ENCODE assay signal across 13 mouse cellular contexts in the genomic region with DNA sequence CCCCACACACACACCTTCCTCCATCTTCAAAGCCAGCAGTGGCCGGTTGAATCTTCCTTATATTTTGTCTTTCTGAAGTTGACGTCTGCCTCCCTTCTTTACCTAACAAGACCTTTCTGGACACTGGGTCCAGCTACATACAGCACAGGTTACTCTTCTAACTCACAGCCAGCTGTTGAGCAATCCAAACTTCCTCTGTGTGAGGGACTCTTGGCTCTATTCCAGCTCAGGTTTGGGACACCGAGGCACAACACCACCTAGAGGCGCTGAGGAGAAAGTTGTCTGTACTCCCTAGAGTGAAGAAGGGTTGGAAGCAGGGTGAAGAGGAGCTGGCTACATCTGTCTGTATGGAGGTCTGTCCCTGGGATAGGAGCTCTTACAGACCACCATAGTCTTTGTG. TPM values are rescaled to one million over a fixed set of nuclear protein-coding genes. Genes with fewer than 3 reads are reported as not detected.
A peak's percentile ranks its signal among the peaks of the same experiment; 100 is the strongest.
DNase-seq lines count a peak whose midpoint lies in the region; ATAC-seq and TF ChIP-seq lines count a peak whose summit lies in the region.
"Had no signal": no experiment of that assay in that cellular context is flagged by ENCODE, and none has a peak within 500 bp of the region (broad histone marks: within the 10 kb centered on the region; RNA-seq: fewer than 3 reads in every experiment).

No protein-coding gene starts in this region.

- no peak overlapping the region for H3K27ac ChIP-seq in liver, embryonic 14.5 days
- H3K27ac ChIP-seq in intestine, embryonic 15.5 days = no peak overlapping the region
- no peak overlapping the region for H3K27ac ChIP-seq in small intestine, adult 2 months (ENCODE audit: insufficient read depth, low read depth, low read length)

- no peaks in the 10 kb centered on the region for H3K9me3 ChIP-seq in liver, embryonic 14.5 days (ENCODE audit: control insufficient read depth, low read length)
- no peaks in the 10 kb centered on the region for H3K9me3 ChIP-seq in intestine, embryonic 15.5 days

- H3K36me3 ChIP-seq in liver, embryonic 14.5 days (replicated peaks; ENCODE audit: control insufficient read depth, insufficient read depth, low read depth) = no peaks in the 10 kb centered on the region
- no peaks in the 10 kb centered on the region for H3K36me3 ChIP-seq in intestine, embryonic 15.5 days
- H3K36me3 ChIP-seq in small intestine, adult 2 months (ENCODE audit: control insufficient read depth, insufficient read depth, low read length) = no peaks in the 10 kb centered on the region

- no peaks in the 10 kb centered on the region for H3K4me1 ChIP-seq in liver, embryonic 14.5 days (replicated peaks; ENCODE audit: control insufficient read depth in 2 of 2, insufficient read depth in 2 of 2, low read length in 1 of 2)
- H3K4me1 ChIP-seq in intestine, embryonic 15.5 days (replicated peaks) = no peaks in the 10 kb centered on the region
- no peaks in the 10 kb centered on the region for H3K4me1 ChIP-seq in small intestine, adult 2 months (ENCODE audit: control insufficient read depth, insufficient read depth, insufficient read length, low read length)

- no peak for TF ChIP-seq POLR2A in small intestine, adult 2 months (IDR thresholded peaks at IDR 0.05; ENCODE audit: low read depth, low read length)

- peaks cover 8% of the 10 kb centered on the region; the same call in 1 of the 2 replicates for H3K27me3 ChIP-seq in liver, embryonic 14.5 days (ENCODE audit: control insufficient read depth, insufficient read depth, low read length)
- peaks cover 19% of the 10 kb centered on the region for H3K27me3 ChIP-seq in intestine, embryonic 15.5 days (replicated peaks)
- no peaks in the 10 kb centered on the region; the same call in 1 of the 2 replicates for H3K27me3 ChIP-seq in small intestine, adult 2 months (ENCODE audit: control insufficient read depth, insufficient read depth, low read length)

- H3K4me3 ChIP-seq in liver, embryonic 14.5 days (ENCODE audit: insufficient read depth in 1 of 2, low read depth in 2 of 2, low read length in 2 of 2) = no peak overlapping the region
- no peak overlapping the region for H3K4me3 ChIP-seq in intestine, embryonic 15.5 days (replicated peaks)
- no peak overlapping the region for H3K4me3 ChIP-seq in small intestine, adult 2 months (ENCODE audit: low read depth, low read length)

- WGBS in liver, embryonic 14.5 days (ENCODE audit: insufficient replicate concordance) = 29% methylated on average over 4 of the region's 4 CpGs
- 27% methylated on average over 4 of the region's 4 CpGs for WGBS in intestine, embryonic 15.5 days
- 14% methylated on average over 4 of the region's 4 CpGs for WGBS in small intestine, adult 2 months

- H3K9ac ChIP-seq in liver, embryonic 14.5 days (replicated peaks) = no peak overlapping the region
- H3K9ac ChIP-seq in intestine, embryonic 15.5 days = no peak overlapping the region

- ATAC-seq in liver, embryonic 14.5 days (ENCODE audit: insufficient read depth) = no peak
- ATAC-seq in intestine, embryonic 15.5 days = peak; percentile 30; the same call in 1 of the 2 replicates

- no peak for DNase-seq in liver, embryonic 14.5 days (ENCODE audit: low read depth in 3 of 3, low spot score in 3 of 3)
- no peak for DNase-seq in liver
- peak; percentile 22 for DNase-seq in NIH3T3 (ENCODE audit: low read depth)
- no peak for DNase-seq in embryo, embryonic 9.5 days (ENCODE audit: extremely low spot score)
- no peak for DNase-seq in heart, postnatal 4 days
- DNase-seq: adrenal gland, postnatal 10 days; cerebellum, adult 9-10 months; heart, adult 11 months; heart, postnatal 36 days; layer of hippocampus, postnatal 36 days; thymus, postnatal 14 days had no signal

- TF ChIP-seq CTCF in liver, embryonic 14.5 days (IDR thresholded peaks at IDR 0.05; ENCODE audit: low read depth) = peak; percentile 40
- peak; percentile 13; the same call in 1 of the 2 replicates for TF ChIP-seq CTCF in small intestine, adult 2 months (IDR thresholded peaks at IDR 0.05; ENCODE audit: extremely low read depth, insufficient read length, insufficient replicate concordance, low read depth, low read length)

- H3K4me2 ChIP-seq in liver, embryonic 14.5 days (ENCODE audit: low read depth) = no peak overlapping the region
- H3K4me2 ChIP-seq in intestine, embryonic 15.5 days (replicated peaks) = no peak overlapping the region

- TF ChIP-seq EP300 in liver, embryonic 14.5 days (IDR thresholded peaks at IDR 0.05; ENCODE audit: low read depth) = no peak

RNA-seq across cellular contexts. Expression of gene Celsr1, which starts 8.8 kb away (rescaled TPM):
- polyA plus RNA-seq in liver, embryonic 14.5 days (2012; rRNA removed) = 0.11 and 0.12 TPM in 2 replicates
- 0.06 and 0.09 TPM in 2 replicates for polyA plus RNA-seq in liver, embryonic 14.5 days (2014; fragmentation: Nextera tagmentation; extraction: Ambion mirVana)
- 1.1 TPM in 2 replicates for polyA plus RNA-seq in intestine, embryonic 15.5 days (2015; fragmentation: Nextera tagmentation; extraction: Ambion mirVana)
- polyA plus RNA-seq in small intestine, adult 2 months (2012; rRNA removed) = 2.9 and 4.7 TPM in 2 replicates
- total RNA-seq in heart, postnatal 4 days (2021) = 10 to 100 TPM; 20.0 to 21.3 TPM

RNA-seq across cellular contexts. Expression of gene Gramd4, which starts 15.1 kb away (rescaled TPM):
- polyA plus RNA-seq in liver, embryonic 14.5 days (2012; rRNA removed) = 6.1 and 7.5 TPM in 2 replicates
- polyA plus RNA-seq in liver, embryonic 14.5 days (2014; fragmentation: Nextera tagmentation; extraction: Ambion mirVana) = 2.5 and 4.0 TPM in 2 replicates
- polyA plus RNA-seq in intestine, embryonic 15.5 days (2015; fragmentation: Nextera tagmentation; extraction: Ambion mirVana) = 12.4 and 13.6 TPM in 2 replicates
- 10.5 and 25.1 TPM in 2 replicates for polyA plus RNA-seq in small intestine, adult 2 months (2012; rRNA removed)
- 10 to 100 TPM; 30.1 to 33.6 TPM for total RNA-seq in heart, postnatal 4 days (2021)
